Mouse (Mus musculus) neural tube, embryonic 11.5 days (tissue): Measurements from ENCODE around the gene Umod. TPM values are rescaled to one million over a fixed set of nuclear protein-coding genes. Genes with fewer than 3 reads are reported as not detected.

Experiments used
- ATAC-seq: fragments of 200-750 bp; cut with Nextera tagmentation; 2 replicates; pipeline ENCODE4 v1.8.0; 2017; ENCODE audit warnings: moderate number of reproducible peaks, mild to moderate bottlenecking, moderate TSS enrichment, moderate library complexity; ENCODE audit not compliant: insufficient read depth, low FRiP score, low TSS enrichment
- DNase-seq: peaks from one replicate; pipeline ENCODE4 v3.0.0-alpha.2; 2015; ENCODE audit warnings: low spot score
- H3K27ac ChIP-seq: fragments of 300-500 bp; sonication (generic); 2 replicates; pipeline ENCODE4 v1.5.1; 2014; ENCODE audit warnings: low read depth, mild to moderate bottlenecking, low read length
- H3K27me3 ChIP-seq: fragments of 300-500 bp; sonication (generic); 2 replicates; pipeline ENCODE4 v1.6.1; 2014; ENCODE audit warnings: mild to moderate bottlenecking, low read length, mixed read lengths; ENCODE audit not compliant: control insufficient read depth, insufficient read depth
- H3K36me3 ChIP-seq: fragments of 300-500 bp; sonication (generic); 2 replicates; pipeline ENCODE4 v1.6.1; 2014; ENCODE audit warnings: mild to moderate bottlenecking, low read length, moderate library complexity, mixed read lengths; ENCODE audit not compliant: control insufficient read depth, insufficient read depth
- H3K4me1 ChIP-seq: fragments of 300-500 bp; sonication (generic); 2 replicates; pipeline ENCODE4 v1.6.1; 2014; ENCODE audit warnings: low read length, mixed read lengths; ENCODE audit not compliant: control insufficient read depth, insufficient read depth
- H3K4me2 ChIP-seq: fragments of 300-500 bp; sonication (generic); 2 replicates; pipeline ENCODE4 v1.6.1; 2014; ENCODE audit warnings: low read depth, mild to moderate bottlenecking, moderate library complexity
- H3K4me3 ChIP-seq: fragments of 300-500 bp; sonication (generic); 2 replicates; pipeline ENCODE4 v1.5.1; 2014; ENCODE audit warnings: low read depth, low read length
- H3K9ac ChIP-seq: fragments of 300-500 bp; sonication (generic); 2 replicates; pipeline ENCODE4 v1.6.1; 2014; ENCODE audit warnings: mild to moderate bottlenecking, low read length
- H3K9me3 ChIP-seq: fragments of 300-500 bp; sonication (generic); 2 replicates; pipeline ENCODE4 v1.6.1; 2016; ENCODE audit warnings: low read length; ENCODE audit not compliant: control insufficient read depth
- WGBS: fragments of 180-500 bp; shearing (Covaris S2); extraction: QIAGEN DNeasy Blood & Tissue Kit; methylation state at CpG from one replicate; pipeline ENCODE4 v1.1.7; 2014; 5-methylcytosine and 5-hydroxymethylcytosine counted together
- polyA plus RNA-seq: library from polyadenylated mRNA; unstranded; fragments of >200 nt; fragmentation: Nextera tagmentation; extraction: Ambion mirVana; gene quantifications from 2 replicates; pipeline ENCODE4 v1.2.1, GENCODE M21; 2014

Gene Umod
- polyA plus RNA-seq: not detected in 2 replicates

GRCm38 (mm10) chr7:119479256-119479655, at the start of gene Umod:
TSS of gene Umod (minus strand) at chr7:119479282.
- DNase-seq (no peak), ATAC-seq (no peak)
- Histone ChIP-seq H3K4me3 (no peak within 1 kb of the TSS), H3K36me3 (no peaks in the 10 kb centered on the region), H3K4me2 (no peak within 1 kb of the TSS), H3K27me3 (no peaks in the 10 kb centered on the region), H3K4me1 (no peaks in the 10 kb centered on the region), H3K27ac (no peak within 1 kb of the TSS), H3K9ac (no peak within 1 kb of the TSS), H3K9me3 (no peaks in the 10 kb centered on the region)

GRCm38 (mm10) chr7:119528617-119529016, 49.5 kb upstream of the Umod start:
- DNase-seq (no peak), ATAC-seq (no peak)
- no peaks in the 10 kb centered on the region for H3K4me1 ChIP-seq
- no peak overlapping the region for H3K27ac ChIP-seq
- H3K4me2 ChIP-seq: no peak overlapping the region
- H3K4me3 ChIP-seq: no peak overlapping the region
- 80% methylated on average over 7 of the region's 7 CpGs for WGBS
- no peaks in the 10 kb centered on the region for H3K36me3 ChIP-seq
- H3K9ac ChIP-seq: no peak overlapping the region
- H3K9me3 ChIP-seq: no peaks in the 10 kb centered on the region
- H3K27me3 ChIP-seq: no peaks in the 10 kb centered on the region

GRCm38 (mm10) chr7:119527548-119527947, 48.5 kb upstream of the Umod start:
- H3K9me3 ChIP-seq: no peaks in the 10 kb centered on the region

GRCm38 (mm10) chr7:119527135-119527534, 48.1 kb upstream of the Umod start:
- Histone ChIP-seq H3K9ac (no peak overlapping the region), H3K9me3 (no peaks in the 10 kb centered on the region), H3K4me3 (no peak overlapping the region), H3K4me1 (no peaks in the 10 kb centered on the region), H3K4me2 (no peak overlapping the region), H3K36me3 (no peaks in the 10 kb centered on the region), H3K27ac (no peak overlapping the region), H3K27me3 (no peaks in the 10 kb centered on the region)
- WGBS: 91% methylated on average over 1 of the region's 1 CpGs
- ATAC-seq: no peak
- no peak for DNase-seq

More at GRCm38 (mm10) chr7:119527548-119527947, 48.5 kb upstream of the Umod start:
- no peak overlapping the region for H3K9ac ChIP-seq
- no peak overlapping the region for H3K4me3 ChIP-seq
- no peak for ATAC-seq
- no peak overlapping the region for H3K27ac ChIP-seq
- 61% methylated on average over 2 of the region's 2 CpGs for WGBS
- DNase-seq: no peak
- H3K4me2 ChIP-seq: no peak overlapping the region
- no peaks in the 10 kb centered on the region for H3K36me3 ChIP-seq
- H3K4me1 ChIP-seq: no peaks in the 10 kb centered on the region
- H3K27me3 ChIP-seq: no peaks in the 10 kb centered on the region

- Histone ChIP-seq H3K4me3 (no peak overlapping the region), H3K4me1 (no peaks in the 10 kb centered on the region), H3K27ac (no peak overlapping the region), H3K27me3 (no peaks in the 10 kb centered on the region), H3K9me3 (no peaks in the 10 kb centered on the region), H3K4me2 (no peak overlapping the region), H3K9ac (no peak overlapping the region), H3K36me3 (no peaks in the 10 kb centered on the region)
- WGBS: 85% methylated on average over 13 of the region's 13 CpGs
- no peak for DNase-seq
- no peak for ATAC-seq
Observed at GRCm38 (mm10) chr7:119526486-119526885, 47.4 kb upstream of the Umod start.

- H3K4me3 ChIP-seq: no peak overlapping the region
- H3K4me1 ChIP-seq: no peaks in the 10 kb centered on the region
- no peaks in the 10 kb centered on the region for H3K9me3 ChIP-seq
- no peak for DNase-seq
- WGBS: 66% methylated on average over 2 of the region's 2 CpGs
- no peak overlapping the region for H3K4me2 ChIP-seq
- no peak overlapping the region for H3K9ac ChIP-seq
- no peak for ATAC-seq
- no peaks in the 10 kb centered on the region for H3K27me3 ChIP-seq
- no peaks in the 10 kb centered on the region for H3K36me3 ChIP-seq
- no peak overlapping the region for H3K27ac ChIP-seq
Observed at GRCm38 (mm10) chr7:119525881-119526281, 46.8 kb upstream of the Umod start.

- no peak within 1 kb of the TSS for H3K4me3 ChIP-seq
- 79% methylated on average over 4 of the region's 4 CpGs for WGBS
Observed at GRCm38 (mm10) chr7:119523389-119523788, 44.3 kb upstream of the Umod start, which contains the start of gene Pdilt. TSS of gene Pdilt (minus strand) at chr7:119523489.

GRCm38 (mm10) chr7:119522385-119522784, 43.3 kb upstream of the Umod start:
- no peak overlapping the region for H3K9ac ChIP-seq
- H3K27me3 ChIP-seq: no peaks in the 10 kb centered on the region
- no peaks in the 10 kb centered on the region for H3K9me3 ChIP-seq
- no peak for ATAC-seq
- H3K4me1 ChIP-seq: no peaks in the 10 kb centered on the region
- 78% methylated on average over 1 of the region's 1 CpGs for WGBS
- DNase-seq: no peak
- H3K4me2 ChIP-seq: no peak overlapping the region
- H3K36me3 ChIP-seq: no peaks in the 10 kb centered on the region
- no peak overlapping the region for H3K4me3 ChIP-seq
- H3K27ac ChIP-seq: no peak overlapping the region

More at GRCm38 (mm10) chr7:119523389-119523788, 44.3 kb upstream of the Umod start, which contains the start of gene Pdilt:
- Histone ChIP-seq H3K9me3 (no peaks in the 10 kb centered on the region), H3K4me1 (no peaks in the 10 kb centered on the region), H3K9ac (no peak within 1 kb of the TSS), H3K36me3 (no peaks in the 10 kb centered on the region), H3K27ac (no peak within 1 kb of the TSS), H3K4me2 (no peak within 1 kb of the TSS), H3K27me3 (no peaks in the 10 kb centered on the region)
- ATAC-seq: no peak
- DNase-seq: no peak

- ATAC-seq (no peak), DNase-seq (no peak)
- 84% methylated on average over 3 of the region's 3 CpGs for WGBS
Observed at GRCm38 (mm10) chr7:119521816-119522215, 42.7 kb upstream of the Umod start.

More at GRCm38 (mm10) chr7:119521816-119522215, 42.7 kb upstream of the Umod start:
- H3K36me3 ChIP-seq: no peaks in the 10 kb centered on the region
- H3K27me3 ChIP-seq: no peaks in the 10 kb centered on the region
- H3K9ac ChIP-seq: no peak overlapping the region
- H3K4me1 ChIP-seq: no peaks in the 10 kb centered on the region
- no peaks in the 10 kb centered on the region for H3K9me3 ChIP-seq
- no peak overlapping the region for H3K4me2 ChIP-seq
- H3K27ac ChIP-seq: no peak overlapping the region
- no peak overlapping the region for H3K4me3 ChIP-seq
